Mouse (Mus musculus): ENCODE results near the gene Gm45902. TPM values are rescaled to one million over a fixed set of nuclear protein-coding genes. Genes with fewer than 3 reads are reported as not detected.
A peak's percentile ranks its signal among the peaks of the same experiment; 100 is the strongest.

Gene Gm45902
- 5.6 TPM in 2 replicates for polyA plus RNA-seq (2015; fragmentation: Nextera tagmentation; extraction: Ambion mirVana)

DNA sequence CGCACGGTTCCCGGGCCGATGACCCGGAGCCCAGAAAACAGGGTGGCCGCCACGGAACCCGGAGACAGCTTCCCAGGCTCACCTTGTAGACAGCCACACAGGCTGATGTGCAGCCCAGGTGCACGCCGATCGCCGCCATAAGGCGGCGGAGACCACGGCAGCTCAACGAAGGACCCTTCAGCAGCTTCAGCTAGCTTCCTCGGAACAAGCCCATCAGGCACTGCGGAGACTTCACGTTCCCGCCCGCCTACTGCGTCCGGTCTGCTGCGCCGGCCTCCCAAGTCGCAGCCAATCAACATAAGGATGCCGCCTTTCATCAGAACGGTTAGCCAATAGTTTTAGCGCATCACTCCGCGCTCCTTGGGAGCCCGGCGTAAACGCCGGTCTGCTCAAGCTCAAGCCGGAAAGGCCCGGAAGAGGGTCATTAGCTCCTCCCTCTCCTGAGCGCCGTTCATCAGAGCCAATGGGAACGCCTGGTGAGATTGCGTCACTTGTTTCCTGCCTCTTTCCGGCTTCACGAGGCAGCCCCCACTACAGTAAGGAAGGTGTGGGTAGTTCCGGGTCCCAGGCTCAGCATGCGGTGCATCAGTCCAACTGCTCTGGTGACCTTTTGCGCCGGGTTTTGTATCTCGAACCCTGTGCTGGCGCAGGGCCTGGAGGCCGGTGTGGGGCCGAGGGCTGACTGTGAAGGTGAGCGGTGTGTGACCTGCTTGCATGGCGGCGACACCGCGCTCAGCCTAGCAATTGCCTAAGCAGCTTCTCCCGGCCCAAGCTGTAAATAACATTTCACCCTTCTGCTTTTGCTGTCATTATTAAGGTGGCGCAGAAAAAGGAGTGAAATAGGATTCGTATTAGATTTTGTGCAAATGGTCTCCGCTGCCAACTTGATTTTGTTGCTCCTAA, at the start of gene Gm45902, which contains the start of the genes Hspa14 and Cdnf:
TSS of gene Gm45902 (minus strand) at position 239 of the 903 bp plus-strand sequence.
TSS of gene Hspa14 (minus strand) at position 263 of the 903 bp plus-strand sequence.
TSS of gene Cdnf (plus strand) at position 479 of the 903 bp plus-strand sequence.
- H3K9me3 ChIP-seq, result no peaks in the 10 kb centered on the region
- H3K36me3 ChIP-seq, result peaks cover 24% of the 10 kb centered on the region
- peaks cover 13% of the 10 kb centered on the region for H3K4me1 ChIP-seq
- H3K4me3 ChIP-seq, result peak within 1 kb of the TSS; percentile 87
- ATAC-seq (ENCODE audit: insufficient number of reproducible peaks, insufficient read depth, low FRiP score, low TSS enrichment, low read depth), result peak; percentile 100
- peak within 1 kb of the TSS; percentile 84 for H3K4me2 ChIP-seq
- H3K27me3 ChIP-seq, result no peaks in the 10 kb centered on the region
- H3K27ac ChIP-seq, result peak within 1 kb of the TSS; percentile 82
- under 1% methylated on average over 60 of the region's 60 CpGs for WGBS
- H3K9ac ChIP-seq, result peak within 1 kb of the TSS; percentile 94

DNA sequence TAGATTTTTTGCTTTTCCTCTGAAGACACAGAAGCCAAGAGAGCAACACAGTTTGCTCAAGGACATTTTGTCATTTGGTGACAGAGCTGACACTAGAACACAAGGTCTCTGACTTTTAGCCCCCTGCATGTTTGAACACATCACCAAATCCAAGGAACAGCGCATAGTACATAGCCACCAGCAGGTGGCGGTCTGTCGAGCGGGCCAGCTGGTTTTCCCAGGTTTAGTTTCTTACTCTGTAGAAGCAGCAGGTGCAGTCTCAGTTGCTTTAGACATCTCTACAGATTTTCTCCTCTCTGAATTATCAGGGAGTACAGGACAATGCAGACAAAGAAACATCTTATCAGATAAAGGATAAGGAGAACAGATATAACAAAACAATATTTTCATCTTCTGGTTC, 34.0 kb upstream of the Gm45902 start:
- Histone ChIP-seq H3K27ac (no peak overlapping the region), H3K9me3 (no peaks in the 10 kb centered on the region), H3K4me1 (no peaks in the 10 kb centered on the region), H3K4me2 (no peak overlapping the region), H3K27me3 (no peaks in the 10 kb centered on the region), H3K4me3 (no peak overlapping the region), H3K9ac (no peak overlapping the region), H3K36me3 (no peaks in the 10 kb centered on the region)
- 4% methylated on average over 4 of the region's 4 CpGs for WGBS
- no peak for ATAC-seq (ENCODE audit: insufficient number of reproducible peaks, insufficient read depth, low FRiP score, low TSS enrichment, low read depth)

DNA sequence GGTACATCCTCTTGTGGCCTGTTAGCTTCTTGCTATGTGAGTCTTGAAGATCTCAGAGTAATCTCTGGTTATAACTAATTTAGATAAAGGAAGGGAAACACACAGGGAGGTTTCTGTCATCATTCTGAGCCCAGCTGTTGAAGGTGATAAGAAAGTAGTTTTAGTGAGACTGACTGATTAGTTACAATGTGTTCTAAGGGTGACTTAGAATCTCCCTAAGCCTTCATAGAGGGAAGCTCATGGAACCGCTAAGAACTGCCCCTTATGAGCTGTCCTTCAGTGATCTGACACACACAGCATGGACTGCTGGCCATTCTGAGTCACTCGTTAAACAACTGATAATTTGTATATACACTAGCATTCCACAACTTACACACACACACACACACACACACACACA, 33.5 kb upstream of the Gm45902 start:
- no peak overlapping the region for H3K4me2 ChIP-seq
- no peaks in the 10 kb centered on the region for H3K27me3 ChIP-seq
- no peaks in the 10 kb centered on the region for H3K36me3 ChIP-seq
- WGBS, result 75% methylated on average over 2 of the region's 2 CpGs
- H3K4me1 ChIP-seq, result no peaks in the 10 kb centered on the region
- no peak overlapping the region for H3K27ac ChIP-seq
- no peak overlapping the region for H3K9ac ChIP-seq
- H3K9me3 ChIP-seq, result no peaks in the 10 kb centered on the region
- H3K4me3 ChIP-seq, result no peak overlapping the region
- no peak for ATAC-seq (ENCODE audit: insufficient number of reproducible peaks, insufficient read depth, low FRiP score, low TSS enrichment, low read depth)

DNA sequence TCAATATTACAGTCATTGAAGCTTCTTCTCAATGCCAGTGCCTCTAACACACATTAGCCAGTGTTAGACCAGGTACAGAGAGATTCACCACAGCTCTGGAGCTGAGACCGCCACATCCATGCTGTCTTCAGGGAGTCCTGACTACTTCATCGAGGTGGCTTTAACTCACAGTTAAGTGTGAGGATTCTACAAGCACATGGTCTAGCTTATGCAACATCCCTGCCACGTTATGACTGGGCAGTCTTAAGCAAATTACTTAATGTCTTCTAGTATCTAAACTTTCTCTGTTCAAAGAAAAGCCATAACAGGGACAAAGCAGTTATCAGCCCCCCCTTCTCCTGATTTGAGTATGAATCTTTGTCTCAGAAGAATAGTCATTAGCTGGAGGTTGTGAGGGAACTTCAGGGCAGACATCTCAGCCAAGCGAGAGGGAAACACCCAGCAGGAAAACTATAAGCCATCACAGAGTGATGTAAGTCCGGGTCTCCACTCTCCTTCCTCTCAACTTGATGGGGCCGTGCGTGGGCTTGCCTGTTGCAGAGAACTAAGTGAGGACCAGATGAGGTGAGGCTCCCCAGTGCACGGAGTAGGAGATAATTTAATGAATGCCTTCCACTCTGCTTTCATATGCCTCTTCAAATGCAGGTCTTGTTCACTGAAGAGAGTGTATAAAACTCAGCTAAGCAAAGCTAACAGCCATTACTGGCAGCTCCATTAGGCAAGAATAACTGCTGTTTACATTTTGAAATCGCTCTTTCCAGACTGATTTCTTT, 28.9 kb upstream of the Gm45902 start:
- H3K9ac ChIP-seq, result no peak overlapping the region
- no peaks in the 10 kb centered on the region for H3K36me3 ChIP-seq
- H3K27me3 ChIP-seq, result no peaks in the 10 kb centered on the region
- no peak overlapping the region for H3K4me2 ChIP-seq
- no peak for ATAC-seq (ENCODE audit: insufficient number of reproducible peaks, insufficient read depth, low FRiP score, low TSS enrichment, low read depth)
- WGBS, result 65% methylated on average over 9 of the region's 9 CpGs
- no peak overlapping the region for H3K27ac ChIP-seq
- H3K4me1 ChIP-seq, result no peaks in the 10 kb centered on the region
- H3K9me3 ChIP-seq, result no peaks in the 10 kb centered on the region
- H3K4me3 ChIP-seq, result no peak overlapping the region

DNA sequence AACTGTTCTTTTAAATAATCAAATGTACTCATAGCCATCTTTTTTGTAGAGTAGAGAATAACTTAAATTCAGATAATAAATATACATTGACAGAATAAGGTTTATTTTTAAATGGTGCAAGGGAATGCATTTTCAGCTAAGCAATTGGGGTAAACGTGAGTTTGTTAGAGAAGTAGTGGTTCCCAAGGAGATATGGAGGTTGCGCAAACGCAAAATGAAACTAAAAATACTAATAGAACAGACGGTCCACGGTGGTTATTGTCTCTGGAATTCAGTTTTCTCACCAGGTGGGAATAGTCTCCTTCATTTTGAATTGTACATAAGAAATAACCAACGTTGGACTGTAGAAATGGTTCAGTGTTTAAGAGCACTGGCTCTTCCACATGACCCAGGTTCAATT, 13.7 kb upstream of the Gm45902 start:
- Histone ChIP-seq H3K4me1 (no peaks in the 10 kb centered on the region), H3K36me3 (no peaks in the 10 kb centered on the region), H3K9me3 (no peaks in the 10 kb centered on the region)

DNA sequence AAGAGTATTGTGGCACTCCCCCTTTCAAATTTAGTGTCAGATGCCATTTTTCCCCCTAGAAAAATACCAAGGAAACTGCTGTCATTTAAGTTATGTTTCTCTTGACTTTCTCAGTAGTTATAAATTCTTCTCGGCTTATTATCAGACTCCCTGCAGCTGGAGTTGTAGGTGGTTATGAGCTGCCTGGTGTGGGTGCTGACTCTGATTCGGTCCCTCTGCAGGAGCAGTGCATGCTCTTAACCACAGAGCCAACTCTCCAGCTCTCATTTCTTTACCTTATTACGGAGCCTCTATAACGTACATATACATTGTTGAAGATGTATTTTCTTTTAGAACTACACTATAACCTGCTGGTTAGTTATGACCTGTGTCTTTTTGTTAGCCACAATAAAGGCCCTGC, 10.0 kb upstream of the Gm45902 start:
- Histone ChIP-seq H3K4me3 (no peak overlapping the region), H3K4me1 (no peaks in the 10 kb centered on the region), H3K27ac (no peak overlapping the region), H3K9me3 (no peaks in the 10 kb centered on the region), H3K4me2 (no peak overlapping the region), H3K36me3 (no peaks in the 10 kb centered on the region), H3K9ac (no peak overlapping the region), H3K27me3 (no peaks in the 10 kb centered on the region)
- ATAC-seq (ENCODE audit: insufficient number of reproducible peaks, insufficient read depth, low FRiP score, low TSS enrichment, low read depth), result no peak
- WGBS, result 82% methylated on average over 4 of the region's 4 CpGs

More for the DNA sequence above, 13.7 kb upstream of the Gm45902 start:
- Histone ChIP-seq H3K27ac (no peak overlapping the region), H3K4me2 (no peak overlapping the region), H3K4me3 (no peak overlapping the region), H3K27me3 (no peaks in the 10 kb centered on the region), H3K9ac (no peak overlapping the region)
- 80% methylated on average over 6 of the region's 6 CpGs for WGBS
- ATAC-seq (ENCODE audit: insufficient number of reproducible peaks, insufficient read depth, low FRiP score, low TSS enrichment, low read depth), result no peak

DNA sequence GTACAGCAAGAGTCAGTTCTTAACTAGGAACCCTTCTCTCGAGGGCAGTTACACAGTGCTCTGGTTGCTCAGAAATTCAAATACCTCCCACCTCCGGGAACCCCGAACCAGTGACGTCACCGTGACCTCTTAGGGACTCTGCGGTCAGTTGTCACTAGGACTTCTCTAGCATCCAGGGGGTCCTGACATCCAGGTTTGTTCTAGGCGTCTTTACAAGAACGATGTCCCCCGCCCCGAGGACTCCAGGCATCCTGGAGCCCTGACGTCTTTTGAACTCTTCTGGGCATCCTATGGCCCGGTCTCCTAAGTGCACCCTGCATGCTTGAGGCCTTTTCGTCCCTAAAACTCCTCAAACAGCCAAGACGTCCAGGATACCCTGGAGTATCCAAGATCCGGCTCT, 514 bp downstream of the Gm45902 start:
- peak overlapping the region; percentile 84 for H3K4me2 ChIP-seq
- WGBS, result 0% methylated on average over 15 of the region's 15 CpGs
- peak overlapping the region; percentile 94 for H3K9ac ChIP-seq
- H3K27me3 ChIP-seq, result no peaks in the 10 kb centered on the region
- H3K27ac ChIP-seq, result peak overlapping the region; percentile 82
- peaks cover 30% of the 10 kb centered on the region for H3K36me3 ChIP-seq
- H3K9me3 ChIP-seq, result no peaks in the 10 kb centered on the region
- peak overlapping the region; percentile 87 for H3K4me3 ChIP-seq
- no peak for ATAC-seq (ENCODE audit: insufficient number of reproducible peaks, insufficient read depth, low FRiP score, low TSS enrichment, low read depth)
- peaks cover 13% of the 10 kb centered on the region for H3K4me1 ChIP-seq

DNA sequence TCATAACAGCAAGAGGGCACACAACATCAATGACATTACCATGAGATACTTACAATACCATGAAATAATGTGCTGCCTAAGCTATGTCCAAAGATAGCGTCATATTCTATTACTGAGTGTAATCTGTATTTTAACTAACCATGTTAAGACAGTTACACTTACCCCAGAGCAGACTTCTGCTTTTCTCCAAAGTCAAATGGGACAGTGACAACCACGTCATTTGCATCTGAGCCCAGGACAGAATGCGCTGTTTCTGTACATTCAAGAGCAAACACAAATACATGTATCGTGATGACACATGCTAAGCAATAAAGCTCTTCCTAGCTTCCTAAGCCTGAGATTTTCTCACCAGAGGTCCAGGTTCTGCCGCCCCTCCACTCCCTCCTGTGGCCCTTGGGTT, 11.7 kb downstream of the Gm45902 start:
- Histone ChIP-seq H3K27me3 (no peaks in the 10 kb centered on the region), H3K4me1 (no peaks in the 10 kb centered on the region), H3K9me3 (no peaks in the 10 kb centered on the region), H3K9ac (no peak overlapping the region), H3K36me3 (peaks cover 72% of the 10 kb centered on the region), H3K27ac (no peak overlapping the region), H3K4me2 (no peak overlapping the region), H3K4me3 (no peak overlapping the region)
- ATAC-seq (ENCODE audit: insufficient number of reproducible peaks, insufficient read depth, low FRiP score, low TSS enrichment, low read depth), result no peak
- WGBS, result 94% methylated on average over 5 of the region's 5 CpGs

DNA sequence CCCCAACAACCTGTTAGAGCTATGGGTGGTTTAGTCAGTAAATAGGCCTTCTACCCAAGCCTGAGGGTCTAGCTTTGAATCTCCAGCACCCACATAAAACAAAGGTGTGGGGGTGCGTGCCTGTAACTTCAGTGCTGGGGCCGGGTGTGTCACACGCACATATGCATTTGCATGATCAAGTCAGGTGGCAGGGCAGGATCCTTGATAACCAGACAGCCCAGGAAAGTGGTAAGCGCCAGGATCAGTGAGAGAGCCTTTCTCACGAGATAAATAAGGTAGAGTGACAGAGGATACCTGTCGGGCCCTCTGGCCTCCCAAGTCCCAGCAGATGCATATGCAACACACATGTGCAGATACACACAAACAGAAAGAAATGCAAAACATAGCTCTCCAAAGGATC, 13.0 kb downstream of the Gm45902 start:
- no peak for ATAC-seq (ENCODE audit: insufficient number of reproducible peaks, insufficient read depth, low FRiP score, low TSS enrichment, low read depth)
- peaks cover 72% of the 10 kb centered on the region for H3K36me3 ChIP-seq
- no peak overlapping the region for H3K27ac ChIP-seq
- no peaks in the 10 kb centered on the region for H3K9me3 ChIP-seq
- no peak overlapping the region for H3K4me3 ChIP-seq
- H3K4me2 ChIP-seq, result no peak overlapping the region
- WGBS, result 90% methylated on average over 6 of the region's 6 CpGs
- no peak overlapping the region for H3K9ac ChIP-seq
- no peaks in the 10 kb centered on the region for H3K4me1 ChIP-seq
- no peaks in the 10 kb centered on the region for H3K27me3 ChIP-seq

DNA sequence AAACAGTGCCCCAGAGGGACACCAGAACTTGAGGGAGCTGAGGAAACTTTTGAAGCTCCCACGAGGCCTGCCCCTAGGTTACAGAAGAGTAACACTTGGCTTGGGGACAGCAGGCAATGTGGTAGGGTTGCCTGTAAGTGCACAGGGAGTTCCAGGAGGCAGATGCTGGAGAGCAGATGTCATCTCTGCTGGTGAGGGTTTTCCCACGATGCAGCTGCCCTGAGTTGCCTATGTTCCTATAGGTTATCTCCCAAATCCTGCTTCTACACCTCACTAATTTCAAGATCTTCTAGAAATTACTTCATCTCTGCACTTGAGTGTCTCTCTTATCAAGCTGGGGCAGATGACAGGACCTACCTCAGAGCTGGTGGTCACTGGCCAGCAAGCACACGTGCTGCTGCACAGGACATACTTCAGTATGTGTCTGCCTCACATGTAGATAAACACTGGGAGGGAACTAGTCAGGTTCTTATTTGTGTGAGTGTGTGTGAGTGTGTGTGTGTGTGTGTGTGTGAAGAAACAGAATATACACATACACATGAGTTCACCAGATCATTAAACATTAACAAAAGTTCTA, 18.7 kb downstream of the Gm45902 start:
- Histone ChIP-seq H3K9me3 (no peaks in the 10 kb centered on the region), H3K4me1 (no peaks in the 10 kb centered on the region), H3K4me2 (no peak overlapping the region), H3K27me3 (no peaks in the 10 kb centered on the region), H3K4me3 (no peak overlapping the region), H3K36me3 (peaks cover 75% of the 10 kb centered on the region), H3K27ac (no peak overlapping the region), H3K9ac (no peak overlapping the region)
- 93% methylated on average over 3 of the region's 3 CpGs for WGBS
- ATAC-seq (ENCODE audit: insufficient number of reproducible peaks, insufficient read depth, low FRiP score, low TSS enrichment, low read depth), result no peak

DNA sequence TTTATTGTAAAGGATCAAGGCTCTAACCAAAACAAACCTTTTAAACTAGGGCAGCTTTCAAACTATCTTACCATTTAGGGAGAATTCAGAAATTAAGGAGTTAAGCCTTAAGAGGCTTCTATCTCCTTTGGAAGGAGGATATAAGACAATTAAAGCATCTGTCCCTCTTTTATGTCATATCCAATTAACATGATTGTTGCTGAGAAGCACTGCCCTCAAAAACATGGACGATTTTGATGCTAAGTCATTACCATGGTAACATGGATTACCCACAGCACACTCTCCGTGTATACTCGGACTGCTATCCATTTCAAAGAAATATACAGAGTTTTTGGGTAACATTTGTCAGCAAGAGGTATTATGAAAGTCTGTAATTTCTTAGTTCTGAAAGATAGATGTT, 22.8 kb downstream of the Gm45902 start:
- H3K4me2 ChIP-seq, result no peak overlapping the region
- 76% methylated on average over 3 of the region's 3 CpGs for WGBS
- no peak for ATAC-seq (ENCODE audit: insufficient number of reproducible peaks, insufficient read depth, low FRiP score, low TSS enrichment, low read depth)
- H3K27me3 ChIP-seq, result no peaks in the 10 kb centered on the region
- H3K9ac ChIP-seq, result no peak overlapping the region
- no peaks in the 10 kb centered on the region for H3K4me1 ChIP-seq
- H3K4me3 ChIP-seq, result no peak overlapping the region
- H3K27ac ChIP-seq, result no peak overlapping the region
- H3K9me3 ChIP-seq, result no peaks in the 10 kb centered on the region
- H3K36me3 ChIP-seq, result peaks cover 42% of the 10 kb centered on the region
